Mouse (Mus musculus) myocyte (in vitro differentiated cells): ENCODE results near the gene Ofd1. TPM values are rescaled to one million over a fixed set of nuclear protein-coding genes. Genes with fewer than 3 reads are reported as not detected.
A peak's percentile ranks its signal among the peaks of the same experiment; 100 is the strongest.

Experiments used
- H3K27me3 ChIP-seq: one replicate; pipeline ENCODE4 v1.6.1; 2011; ENCODE audit not compliant: control insufficient read depth, insufficient read depth, insufficient read length
- H3K36me3 ChIP-seq: one replicate; pipeline ENCODE4 v1.6.1; 2011; ENCODE audit not compliant: control insufficient read depth, insufficient read depth
- H3K4me2 ChIP-seq: one replicate; pipeline ENCODE4 v1.6.1; 2011; ENCODE audit warnings: low read depth, control low read depth
- H3K4me3 ChIP-seq: one replicate; pipeline ENCODE4 v1.5.1; 2011; ENCODE audit warnings: mild to moderate bottlenecking, control low read depth, moderate library complexity
- H3K79me2 ChIP-seq: one replicate; pipeline ENCODE4 v1.6.1; 2011; ENCODE audit not compliant: control insufficient read depth, insufficient read depth
- H3ac ChIP-seq: one replicate; pipeline ENCODE4 v1.6.1; 2011; ENCODE audit not compliant: control insufficient read depth, insufficient read length
- CEBPB ChIP-seq: IDR thresholded peaks from 2 replicates; pipeline ENCODE4 v1.6.1; 2011; ENCODE audit warnings: mild to moderate bottlenecking, moderate library complexity; ENCODE audit not compliant: poor library complexity, insufficient read depth, severe bottlenecking
- E2F4 ChIP-seq: IDR thresholded peaks from one replicate; pipeline ENCODE4 v1.6.1; 2011; ENCODE audit warnings: mild to moderate bottlenecking, control low read depth, moderate library complexity; ENCODE audit not compliant: insufficient read depth
- MAX ChIP-seq: IDR thresholded peaks from one replicate; pipeline ENCODE4 v1.6.1; 2011; ENCODE audit warnings: low read depth, mild to moderate bottlenecking, control low read depth
- MYOD1 ChIP-seq, 3 experiments: IDR thresholded peaks; one replicate each; pipeline ENCODE4 v1.6.1; 2011; ENCODE audit warnings: control low read depth in 2 of 3, low read depth in 2 of 3, mild to moderate bottlenecking in 2 of 3, moderate library complexity in 1 of 3; ENCODE audit not compliant: insufficient read length in 2 of 3, control insufficient read depth in 1 of 3
- MYOG ChIP-seq, 3 experiments: IDR thresholded peaks; one replicate each; pipeline ENCODE4 v1.6.1; 2011; ENCODE audit warnings: control low read depth in 2 of 3, low read depth in 2 of 3, mild to moderate bottlenecking in 2 of 3; ENCODE audit not compliant: insufficient read length in 2 of 3, control insufficient read depth in 1 of 3, insufficient read depth in 1 of 3
- POLR2A ChIP-seq: IDR thresholded peaks from one replicate; pipeline ENCODE4 v1.6.1; 2011; ENCODE audit warnings: low read depth, mild to moderate bottlenecking, control low read depth, moderate library complexity; ENCODE audit not compliant: insufficient read length
- POLR2AphosphoS2 ChIP-seq: IDR thresholded peaks from one replicate; pipeline ENCODE4 v1.6.1; 2011; ENCODE audit warnings: low read depth, control low read depth; ENCODE audit not compliant: insufficient read length
- REST ChIP-seq: IDR thresholded peaks from one replicate; pipeline ENCODE4 v1.6.1; 2011; ENCODE audit warnings: mild to moderate bottlenecking, control low read depth, moderate library complexity; ENCODE audit not compliant: insufficient read depth, insufficient read length
- SRF ChIP-seq: IDR thresholded peaks from one replicate; pipeline ENCODE4 v1.6.1; 2011; ENCODE audit warnings: low read depth; ENCODE audit not compliant: control insufficient read depth, insufficient read length
- TCF12 ChIP-seq: IDR thresholded peaks from one replicate; pipeline ENCODE4 v1.6.1; 2011; ENCODE audit warnings: mild to moderate bottlenecking, control low read depth; ENCODE audit not compliant: poor library complexity, insufficient read depth, severe bottlenecking
- TCF3 ChIP-seq: IDR thresholded peaks from one replicate; pipeline ENCODE4 v1.6.1; 2011; ENCODE audit warnings: low read depth, control low read depth; ENCODE audit not compliant: insufficient read length
- USF1 ChIP-seq: IDR thresholded peaks from one replicate; pipeline ENCODE4 v1.6.1; 2011; ENCODE audit warnings: low read depth, mild to moderate bottlenecking, control low read depth, moderate library complexity
- polyA plus RNA-seq: library from polyadenylated mRNA; unstranded; fragments of >200 nt; fragmentation: generic; extraction: Trizol; gene quantifications from one replicate; pipeline ENCODE4 v1.2.1, GENCODE M21; 2012; ENCODE audit warnings: missing spikeins

The Ofd1 gene
- polyA plus RNA-seq, 1 experiment = 1.6 TPM

- H3K4me3 ChIP-seq = no peak overlapping the region
- H3K4me2 ChIP-seq = no peak overlapping the region
- no peaks in the 10 kb centered on the region for H3K27me3 ChIP-seq
- H3K79me2 ChIP-seq = peaks cover 87% of the 10 kb centered on the region
- TF ChIP-seq USF1 (no peak), E2F4 (no peak), POLR2A (no peak), MAX (no peak), REST (no peak), MYOG (IDR thresholded peaks at IDR 0.05; ENCODE audit: control insufficient read depth in 1 of 3, insufficient read depth in 1 of 3, insufficient read length in 2 of 3, low read depth in 2 of 3) (no peak), SRF (no peak), MYOD1 (IDR thresholded peaks at IDR 0.05; ENCODE audit: control insufficient read depth in 1 of 3, insufficient read length in 2 of 3, low read depth in 2 of 3) (no peak), TCF3 (no peak), CEBPB (no peak), TCF12 (no peak), POLR2AphosphoS2 (no peak)
- no peaks in the 10 kb centered on the region for H3K36me3 ChIP-seq
- no peak overlapping the region for H3ac ChIP-seq
Observed at GRCm38 (mm10) chrX:166468321-166468720, 27.8 kb upstream of the Ofd1 start.

- no peak for TF ChIP-seq REST
- TF ChIP-seq MAX = no peak
- TF ChIP-seq TCF3 = no peak
- TF ChIP-seq MYOD1 (IDR thresholded peaks at IDR 0.05; ENCODE audit: control insufficient read depth in 1 of 3, insufficient read length in 2 of 3, low read depth in 2 of 3) = no peak
- TF ChIP-seq MYOG (IDR thresholded peaks at IDR 0.05; ENCODE audit: control insufficient read depth in 1 of 3, insufficient read depth in 1 of 3, insufficient read length in 2 of 3, low read depth in 2 of 3) = no peak
- no peak for TF ChIP-seq USF1
- TF ChIP-seq TCF12 = no peak
- H3K4me3 ChIP-seq = no peak overlapping the region
- H3K79me2 ChIP-seq = peaks cover 12% of the 10 kb centered on the region
- no peaks in the 10 kb centered on the region for H3K27me3 ChIP-seq
- H3K4me2 ChIP-seq = no peak overlapping the region
- H3K36me3 ChIP-seq = no peaks in the 10 kb centered on the region
- no peak overlapping the region for H3ac ChIP-seq
Observed at GRCm38 (mm10) chrX:166455525-166455924, 15.0 kb upstream of the Ofd1 start.

- Histone ChIP-seq H3K36me3 (no peaks in the 10 kb centered on the region), H3K79me2 (peaks cover under 1% of the 10 kb centered on the region), H3K27me3 (no peaks in the 10 kb centered on the region), H3K4me2 (no peak overlapping the region), H3K4me3 (no peak overlapping the region), H3ac (no peak overlapping the region)
- no peak for TF ChIP-seq TCF12
- TF ChIP-seq POLR2A = no peak
Observed at GRCm38 (mm10) chrX:166454331-166454730, 13.8 kb upstream of the Ofd1 start.

- Histone ChIP-seq H3K4me3 (no peak overlapping the region), H3ac (no peak overlapping the region), H3K79me2 (no peaks in the 10 kb centered on the region), H3K4me2 (no peak overlapping the region), H3K36me3 (no peaks in the 10 kb centered on the region), H3K27me3 (no peaks in the 10 kb centered on the region)
- no peak for TF ChIP-seq CEBPB
Observed at GRCm38 (mm10) chrX:166453532-166453931, 13.0 kb upstream of the Ofd1 start.

DNA sequence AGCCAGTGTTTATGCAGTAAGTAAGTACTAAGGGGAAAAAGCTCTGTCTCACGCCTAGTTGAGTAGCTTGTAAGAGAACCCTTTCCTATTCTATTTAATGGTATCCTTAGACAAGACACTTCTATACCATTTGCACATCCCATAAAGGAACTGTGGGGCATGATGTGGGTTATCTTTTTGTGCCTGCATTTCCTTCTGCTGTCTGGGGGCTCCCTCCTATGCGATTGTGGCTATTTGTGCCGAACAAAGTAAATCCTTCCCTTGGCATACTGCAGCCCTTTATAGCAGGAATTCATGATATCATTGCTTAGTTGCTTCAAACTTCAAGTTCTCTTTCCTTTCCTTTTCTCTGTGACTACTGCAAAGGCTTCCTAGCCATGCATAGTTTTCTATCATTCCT lies 4.0 kb upstream of the Ofd1 start:
- TF ChIP-seq TCF12 = no peak
- TF ChIP-seq TCF3 = no peak
- TF ChIP-seq E2F4 = no peak
- no peak for TF ChIP-seq SRF
- no peak for TF ChIP-seq CEBPB
- TF ChIP-seq POLR2AphosphoS2 = no peak
- TF ChIP-seq USF1 = no peak
- no peak for TF ChIP-seq POLR2A
- Histone ChIP-seq H3K36me3 (no peaks in the 10 kb centered on the region), H3ac (no peak overlapping the region), H3K4me2 (no peak overlapping the region), H3K27me3 (no peaks in the 10 kb centered on the region), H3K79me2 (peaks cover 14% of the 10 kb centered on the region), H3K4me3 (no peak overlapping the region)

GRCm38 (mm10) chrX:166440036-166440615 lies 378 bp downstream of the Ofd1 start, which contains the start of gene Trappc2:
TSS of gene Trappc2 (plus strand) at chrX:166440574.
- Histone ChIP-seq H3K36me3 (no peaks in the 10 kb centered on the region), H3K79me2 (peaks cover 14% of the 10 kb centered on the region), H3ac (peak within 1 kb of the TSS; percentile 35), H3K27me3 (no peaks in the 10 kb centered on the region), H3K4me2 (peak within 1 kb of the TSS; percentile 74), H3K4me3 (peak within 1 kb of the TSS; percentile 46)
- no peak for TF ChIP-seq POLR2AphosphoS2
- TF ChIP-seq CEBPB = no peak
- TF ChIP-seq E2F4 = no peak
- TF ChIP-seq TCF3 = no peak
- no peak for TF ChIP-seq SRF
- no peak for TF ChIP-seq POLR2A
- TF ChIP-seq TCF12 = no peak
- TF ChIP-seq REST = no peak
- no peak for TF ChIP-seq MYOD1 (IDR thresholded peaks at IDR 0.05; ENCODE audit: control insufficient read depth in 1 of 3, insufficient read length in 2 of 3, low read depth in 2 of 3)
- no peak for TF ChIP-seq USF1
- TF ChIP-seq MYOG (IDR thresholded peaks at IDR 0.05; ENCODE audit: control insufficient read depth in 1 of 3, insufficient read depth in 1 of 3, insufficient read length in 2 of 3, low read depth in 2 of 3) = no peak
- no peak for TF ChIP-seq MAX
